Mouse (Mus musculus) thymus, postnatal 4 days (tissue): ENCODE data around the gene Olfr532.
"Not testable (repeated sequence)": the region's sequence is repeated elsewhere in the genome, so short reads cannot be mapped to it uniquely, and the experiment has no call there.

Source experiments
- DNase-seq: peaks from one replicate; pipeline ENCODE4 v3.0.0; 2021

Olfr532 gene

DNA sequence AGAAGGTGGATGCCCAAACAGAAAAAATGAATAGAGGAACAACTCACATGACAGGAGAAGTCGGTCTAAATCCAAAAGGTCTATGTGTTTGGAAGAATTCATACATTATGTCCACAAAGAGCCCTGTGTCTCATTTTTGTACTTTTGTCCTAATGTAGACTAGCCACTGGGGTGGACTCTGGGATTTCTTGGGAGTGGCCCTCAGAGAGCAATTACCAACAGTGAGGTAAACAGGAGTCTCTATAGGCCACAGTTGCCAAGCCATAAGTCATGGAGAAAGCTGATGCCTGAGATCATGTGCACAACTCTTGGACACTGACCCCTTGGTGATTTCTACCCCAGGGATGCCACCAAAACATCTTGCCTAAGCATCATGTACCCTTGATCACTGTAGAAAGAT is at the start of gene Olfr532:
Gene Olfr532, minus strand, starts transcription at position 101 of the 400 bp plus-strand sequence.
- DNase-seq, result no peak

DNA sequence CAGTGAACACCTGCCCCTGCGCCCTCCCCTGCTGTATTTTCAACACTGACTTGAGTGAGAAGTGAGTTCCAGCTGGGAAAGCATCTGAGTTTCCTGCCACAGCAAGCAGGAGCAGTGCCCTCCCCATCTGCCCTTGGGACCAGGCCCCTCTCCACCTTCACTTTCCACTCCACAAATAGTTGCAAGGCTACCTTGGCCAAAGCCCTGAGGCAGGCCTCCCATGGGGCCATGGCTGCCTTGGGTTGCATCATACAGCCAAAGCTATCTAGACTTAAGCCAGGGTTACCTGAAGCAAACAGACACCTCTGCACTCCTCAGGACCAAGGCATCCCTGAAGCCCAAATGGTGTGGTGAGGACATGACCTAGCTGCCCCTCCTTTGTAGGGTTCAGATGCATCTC is 41.6 kb upstream of the Olfr532 start, which contains the start of gene Olfr533:
Gene Olfr533, plus strand, starts transcription at position 301 of the 400 bp plus-strand sequence.
- not testable (repeated sequence) for DNase-seq

GRCm38 (mm10) chr7:140443141-140443540 is 21.7 kb upstream of the Olfr532 start:
- DNase-seq, result no peak

DNA sequence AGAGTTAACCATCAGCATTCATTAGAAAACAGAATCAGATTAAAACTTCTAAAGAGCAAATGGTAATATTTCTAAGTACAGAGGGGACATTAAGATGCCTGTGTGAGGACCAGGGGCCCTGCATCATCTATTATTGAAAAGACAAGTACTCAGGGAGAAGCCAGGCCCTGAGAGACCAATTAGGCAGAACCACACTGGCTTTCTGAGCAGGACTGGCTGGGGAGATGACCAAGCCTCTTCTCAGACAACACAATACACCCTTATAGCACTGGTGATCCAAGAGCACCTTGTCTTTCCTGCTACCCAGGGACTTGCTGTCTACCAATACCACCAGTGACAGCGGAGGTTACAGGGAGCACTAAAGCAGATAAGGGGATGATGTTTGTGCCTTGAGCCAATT is 18.6 kb downstream of the Olfr532 start, which contains the start of gene Olfr531:
Gene Olfr531, minus strand, starts transcription at position 101 of the 400 bp plus-strand sequence.
- no peak for DNase-seq

GRCm38 (mm10) chr7:140376911-140377310 is 44.5 kb downstream of the Olfr532 start:
- DNase-seq, result no peak

DNA sequence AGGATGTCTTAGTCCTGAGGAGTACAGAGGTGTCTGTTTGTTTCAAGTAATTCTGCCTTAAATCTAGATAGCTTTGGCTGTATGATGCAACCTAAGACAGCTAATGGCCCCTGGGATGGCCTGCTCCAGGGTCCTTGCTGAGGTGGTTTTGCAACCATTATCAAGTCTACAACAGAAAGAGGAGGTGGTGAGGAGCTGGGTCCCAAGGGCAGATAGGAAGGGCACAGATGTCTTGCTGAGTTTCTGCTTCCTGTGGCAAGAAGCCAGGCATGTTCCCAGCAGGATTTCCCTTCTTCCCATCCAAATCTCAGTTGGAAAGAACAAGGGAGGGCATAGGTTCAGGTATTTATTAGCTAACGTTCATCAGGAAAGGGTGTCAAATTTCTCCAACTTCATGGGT is 45.2 kb downstream of the Olfr532 start, which contains the start of gene Olfr530:
Gene Olfr530, minus strand, starts transcription at position 101 of the 400 bp plus-strand sequence.
- no peak for DNase-seq

GRCm38 (mm10) chr7:140374300-140374699 is 47.1 kb downstream of the Olfr532 start:
- DNase-seq, result peak; percentile 36
